Mouse (Mus musculus) CH12.LX (cell line): ENCODE data around the gene Ildr1. TPM values are rescaled to one million over a fixed set of nuclear protein-coding genes. Genes with fewer than 3 reads are reported as not detected.

Experiments used
- DNase-seq: peaks from one replicate; pipeline ENCODE4 v3.0.0-alpha.2; 2013; ENCODE audit errors: extremely low read depth
- H3K27ac ChIP-seq: 2 replicates; pipeline ENCODE4 v1.5.1; 2012; ENCODE audit warnings: low read depth, mild to moderate bottlenecking, control low read depth, moderate library complexity; ENCODE audit not compliant: insufficient read depth
- H3K27me3 ChIP-seq: replicated peaks from 2 replicates; pipeline ENCODE3; 2012; ENCODE audit warnings: inconsistent platforms
- H3K36me3 ChIP-seq, 2 experiments: replicated peaks in 1 of 2; 2 replicates each; pipeline versions ENCODE3 to v1.6.1; 2012; ENCODE audit warnings: inconsistent platforms in 1 of 2, low read length in 1 of 2, mild to moderate bottlenecking in 1 of 2, mixed read lengths in 1 of 2, moderate library complexity in 1 of 2; ENCODE audit not compliant: control insufficient read depth in 1 of 2, insufficient read depth in 1 of 2
- H3K4me1 ChIP-seq, 2 experiments: 2 replicates each; pipeline ENCODE4 v1.6.1; 2012; ENCODE audit warnings: inconsistent platforms in 1 of 2, moderate library complexity in 1 of 2; ENCODE audit not compliant: insufficient read depth in 2 of 2, control insufficient read depth in 1 of 2
- H3K4me2 ChIP-seq: 2 replicates; pipeline ENCODE4 v1.6.1; 2012; ENCODE audit warnings: low read depth, mild to moderate bottlenecking, control low read depth; ENCODE audit not compliant: poor library complexity, insufficient read depth, severe bottlenecking
- H3K4me3 ChIP-seq, 3 experiments: fragments of 150-350 bp in 1 of 3; sonication (generic) in 1 of 3; replicated peaks in 1 of 3; 2 replicates each; pipeline versions ENCODE3 to v1.5.1; 2011 to 2012; ENCODE audit warnings: low read depth in 2 of 3, low read length in 2 of 3, mild to moderate bottlenecking in 2 of 3, moderate library complexity in 2 of 3, control low read depth in 1 of 3, improper control_type of control experiment in 1 of 3, inconsistent platforms in 1 of 3, mixed read lengths in 1 of 3; ENCODE audit not compliant: poor library complexity in 1 of 3
- H3K79me2 ChIP-seq: replicated peaks from 2 replicates; pipeline ENCODE4 v1.6.1; 2012; ENCODE audit warnings: mild to moderate bottlenecking, moderate library complexity; ENCODE audit not compliant: control insufficient read depth, poor library complexity, insufficient read depth, severe bottlenecking; ENCODE audit errors: extremely low read depth
- H3K9ac ChIP-seq: 2 replicates; pipeline ENCODE4 v1.6.1; 2012; ENCODE audit warnings: low read depth, mild to moderate bottlenecking, control low read depth, moderate library complexity; ENCODE audit not compliant: insufficient read depth
- H3K9me3 ChIP-seq: replicated peaks from 2 replicates; pipeline ENCODE3; 2012; ENCODE audit warnings: low read length, inconsistent platforms, mixed read lengths
- BHLHE40 ChIP-seq: IDR thresholded peaks from 2 replicates; pipeline ENCODE4 v1.6.1; 2011; ENCODE audit warnings: mild to moderate bottlenecking, low read depth, low read length, improper control_type of control experiment
- CHD1 ChIP-seq: IDR thresholded peaks from 2 replicates; pipeline ENCODE4 v1.6.1; 2012; ENCODE audit warnings: low read depth, low read length, improper control_type of control experiment, inconsistent platforms
- CHD2 ChIP-seq: IDR thresholded peaks from 2 replicates; pipeline ENCODE4 v1.6.1; 2011; ENCODE audit warnings: low read length, improper control_type of control experiment
- CTCF ChIP-seq, 2 experiments: IDR thresholded peaks in 1 of 2; conservative IDR thresholded peaks in 1 of 2; 2 replicates each; pipeline ENCODE4 v1.5.1; 2011 to 2012; ENCODE audit warnings: low read depth in 2 of 2, low read length in 2 of 2, improper control_type of control experiment in 1 of 2, inconsistent platforms in 1 of 2, mild to moderate bottlenecking in 1 of 2, moderate library complexity in 1 of 2
- E2F4 ChIP-seq: IDR thresholded peaks from 2 replicates; pipeline ENCODE4 v1.6.1; 2011; ENCODE audit warnings: low read depth, low read length, improper control_type of control experiment; ENCODE audit not compliant: insufficient replicate concordance
- ELF1 ChIP-seq: IDR thresholded peaks from 2 replicates; pipeline ENCODE4 v1.6.1; 2014; ENCODE audit warnings: low read depth, mild to moderate bottlenecking, inconsistent platforms, low read length, improper control_type of control experiment
- EP300 ChIP-seq: IDR thresholded peaks from 2 replicates; pipeline ENCODE4 v1.6.1; 2011; ENCODE audit warnings: low read length, improper control_type of control experiment
- ETS1 ChIP-seq: conservative IDR thresholded peaks from 2 replicates; pipeline ENCODE4 v1.6.1; 2012; ENCODE audit warnings: low read depth, mild to moderate bottlenecking, inconsistent platforms, low read length, improper control_type of control experiment, moderate library complexity
- GABPA ChIP-seq: IDR thresholded peaks from 2 replicates; pipeline ENCODE4 v1.6.1; 2012; ENCODE audit warnings: low read depth, low read length, improper control_type of control experiment, inconsistent platforms; ENCODE audit not compliant: insufficient replicate concordance
- HCFC1 ChIP-seq: IDR thresholded peaks from 2 replicates; pipeline ENCODE4 v1.6.1; 2012; ENCODE audit warnings: low read depth, mild to moderate bottlenecking, inconsistent platforms, low read length, improper control_type of control experiment
- IRF4 ChIP-seq: IDR thresholded peaks from 2 replicates; pipeline ENCODE4 v1.6.1; 2014; ENCODE audit warnings: low read depth, mild to moderate bottlenecking, inconsistent platforms, low read length, improper control_type of control experiment
- JUN ChIP-seq: IDR thresholded peaks from 2 replicates; pipeline ENCODE4 v1.6.1; 2011; ENCODE audit warnings: low read depth, mild to moderate bottlenecking, low read length, improper control_type of control experiment, moderate library complexity; ENCODE audit not compliant: insufficient read depth
- JUND ChIP-seq: conservative IDR thresholded peaks from 2 replicates; pipeline ENCODE4 v1.6.1; 2011; ENCODE audit warnings: low read depth, low read length, improper control_type of control experiment
- KAT2A ChIP-seq: IDR thresholded peaks from 2 replicates; pipeline ENCODE4 v1.6.1; 2012; ENCODE audit warnings: low read length, improper control_type of control experiment, inconsistent platforms; ENCODE audit not compliant: insufficient replicate concordance
- MAFK ChIP-seq: IDR thresholded peaks from 2 replicates; pipeline ENCODE4 v1.6.1; 2011; ENCODE audit warnings: low read length, improper control_type of control experiment; ENCODE audit not compliant: insufficient replicate concordance
- MAX ChIP-seq: IDR thresholded peaks from 2 replicates; pipeline ENCODE4 v1.6.1; 2011; ENCODE audit warnings: low read length, improper control_type of control experiment
- MAZ ChIP-seq: IDR thresholded peaks from 2 replicates; pipeline ENCODE4 v1.6.1; 2012; ENCODE audit warnings: low read depth, mild to moderate bottlenecking, inconsistent platforms, low read length, improper control_type of control experiment, moderate library complexity
- MEF2A ChIP-seq: IDR thresholded peaks from 2 replicates; pipeline ENCODE4 v1.6.1; 2014; ENCODE audit warnings: low read depth, mild to moderate bottlenecking, inconsistent platforms, low read length, improper control_type of control experiment, borderline replicate concordance
- MXI1 ChIP-seq: IDR thresholded peaks from 2 replicates; pipeline ENCODE4 v1.6.1; 2011; ENCODE audit warnings: mild to moderate bottlenecking, low read depth, low read length, improper control_type of control experiment
- MYC ChIP-seq: IDR thresholded peaks from 2 replicates; pipeline ENCODE4 v1.6.1; 2011; ENCODE audit warnings: low read depth, mild to moderate bottlenecking, improper control_type of control experiment, low read length
- NELFE ChIP-seq: IDR thresholded peaks from 2 replicates; pipeline ENCODE4 v1.6.1; 2011; ENCODE audit warnings: low read depth, low read length, improper control_type of control experiment
- PAX5 ChIP-seq: IDR thresholded peaks from 2 replicates; pipeline ENCODE4 v1.6.1; 2012; ENCODE audit warnings: low read length, inconsistent platforms, mixed read lengths
- POLR2A ChIP-seq: IDR thresholded peaks from 2 replicates; pipeline ENCODE4 v1.6.1; 2011; ENCODE audit warnings: low read depth, mild to moderate bottlenecking, improper control_type of control experiment, low read length
- POLR2AphosphoS2 ChIP-seq: IDR thresholded peaks from 2 replicates; pipeline ENCODE4 v1.6.1; 2011; ENCODE audit warnings: low read depth, low read length, improper control_type of control experiment
- RAD21 ChIP-seq: IDR thresholded peaks from 2 replicates; pipeline ENCODE4 v1.6.1; 2011; ENCODE audit warnings: low read depth, mild to moderate bottlenecking, low read length, improper control_type of control experiment, moderate library complexity
- RCOR1 ChIP-seq: conservative IDR thresholded peaks from 2 replicates; pipeline ENCODE4 v1.6.1; 2012; ENCODE audit warnings: low read depth, mild to moderate bottlenecking, inconsistent platforms, low read length, improper control_type of control experiment
- SIN3A ChIP-seq: IDR thresholded peaks from 2 replicates; pipeline ENCODE4 v1.6.1; 2012; ENCODE audit warnings: low read length, improper control_type of control experiment, inconsistent platforms
- SMC3 ChIP-seq: IDR thresholded peaks from 2 replicates; pipeline ENCODE4 v1.6.1; 2011; ENCODE audit warnings: low read depth, low read length, improper control_type of control experiment
- TBP ChIP-seq: conservative IDR thresholded peaks from 2 replicates; pipeline ENCODE4 v1.6.1; 2011; ENCODE audit warnings: low read depth, low read length, improper control_type of control experiment
- TCF12 ChIP-seq: IDR thresholded peaks from 2 replicates; pipeline ENCODE4 v1.6.1; 2014; ENCODE audit warnings: low read depth, mild to moderate bottlenecking, inconsistent platforms, low read length, improper control_type of control experiment
- UBTF ChIP-seq: IDR thresholded peaks from 2 replicates; pipeline ENCODE4 v1.6.1; 2012; ENCODE audit warnings: low read depth, mild to moderate bottlenecking, inconsistent platforms, low read length, improper control_type of control experiment, moderate library complexity
- ZKSCAN1 ChIP-seq: IDR thresholded peaks from 2 replicates; pipeline ENCODE4 v1.6.1; 2012; ENCODE audit warnings: low read depth, inconsistent platforms, low read length, improper control_type of control experiment, borderline replicate concordance
- ZMIZ1 ChIP-seq: IDR thresholded peaks from 2 replicates; pipeline ENCODE4 v1.6.1; 2012; ENCODE audit warnings: low read depth, mild to moderate bottlenecking, inconsistent platforms, low read length, improper control_type of control experiment
- ZNF384 ChIP-seq: IDR thresholded peaks from 2 replicates; pipeline ENCODE4 v1.6.1; 2012; ENCODE audit warnings: low read depth, low read length, improper control_type of control experiment, inconsistent platforms
- dilution Hi-C: fragments of 300-500 bp; cut with MboI; formaldehyde crosslinking; loops from 2 replicates; pipeline ENCODE4 v1.14.3; 2020; ENCODE audit warnings: low sequenced_read_pairs; ENCODE audit not compliant: extremely low pct_unique_long_range_greater_than_20kb, extremely low pct_ligation_motif_present
- in situ Hi-C: fragments of 300-500 bp; cut with MboI; formaldehyde crosslinking; loops from 3 replicates; pipeline ENCODE4 v1.14.3; 2019; ENCODE audit warnings: low sequenced_read_pairs, low pct_ligation_motif_present, low pct_unique_long_range_greater_than_20kb, mixed read lengths
- polyA plus RNA-seq: library from polyadenylated mRNA; unstranded; fragments of >175 nt; gene quantifications from 2 replicates; pipeline ENCODE4 v1.2.1, GENCODE M21; 2012; ENCODE audit warnings: low read depth; ENCODE audit not compliant: insufficient read length
- total RNA-seq, 2 experiments: library from RNA; depleted of rRNA; stranded (reverse); fragments of 300-350 nt in 1 of 2; fragments of >200 nt in 1 of 2; gene quantifications; 2 replicates each; pipeline ENCODE4 v1.2.3; 2012 to 2014

Ildr1 gene
- total and polyA plus RNA-seq, 3 experiments = 0.34 to 0.81 (median 0.76) TPM

GRCm38 (mm10) chr16:36697331-36697730, 3.6 kb downstream of the Ildr1 start:
- peaks cover 25 to 77% of the 10 kb centered on the region in 2 experiments for H3K4me1 ChIP-seq

DNA sequence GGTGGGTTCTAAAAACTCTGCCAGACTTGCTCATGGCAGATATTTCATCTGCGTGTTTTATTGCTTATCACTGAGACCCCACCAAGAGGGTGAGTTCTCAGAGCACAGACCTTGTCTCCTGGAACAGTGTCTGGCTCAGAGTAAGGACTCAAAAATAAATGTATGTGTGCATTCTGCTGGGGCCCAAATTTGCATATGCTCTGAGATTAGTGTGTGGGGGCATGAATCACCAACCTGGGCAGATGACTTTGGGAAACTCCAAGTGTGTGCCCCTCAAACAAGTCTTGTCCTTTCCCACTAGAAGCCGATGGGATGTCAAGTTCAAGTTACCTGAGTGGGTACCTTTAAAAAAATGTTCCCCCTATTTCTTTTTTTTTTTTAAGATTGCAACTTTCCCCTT, 6.7 kb downstream of the Ildr1 start:
- Histone ChIP-seq H3K27me3 (no peaks in the 10 kb centered on the region), H3K4me2 (peak overlapping the region; percentile 17), H3K27ac (no peak overlapping the region), H3K9ac (no peak overlapping the region), H3K4me3 (no peak overlapping the region), H3K9me3 (peaks cover 4% of the 10 kb centered on the region), H3K36me3 (no peaks in the 10 kb centered on the region), H3K79me2 (no peaks in the 10 kb centered on the region), H3K4me1 (peaks cover 30 to 89% of the 10 kb centered on the region in 2 experiments)
- dilution Hi-C loops (no loop called here), in situ Hi-C loops (no loop called here)
- no peak for DNase-seq
- peak; percentile 49; the same call in 1 of the 2 replicates for TF ChIP-seq EP300
- peak; percentile 58; the same call in 1 of the 2 replicates for TF ChIP-seq IRF4
- peak; percentile 66; the same call in 1 of the 2 replicates for TF ChIP-seq ETS1
- no peak for TF ChIP-seq HCFC1
- TF ChIP-seq RCOR1 = no peak
- TF ChIP-seq TCF12 = 0 out of 2 replicates have a peak, but pooled peaks have one; percentile 14
- TF ChIP-seq PAX5 = no peak
- TF ChIP-seq E2F4 = 0 out of 2 replicates have a peak, but pooled peaks have one; percentile 8
- TF ChIP-seq ZMIZ1 = no peak
- peak; percentile 33; the same call in 1 of the 2 replicates for TF ChIP-seq JUND
- TF ChIP-seq CHD2 = peak; percentile 49; the same call in 1 of the 2 replicates
- TF ChIP-seq JUN = 0 out of 2 replicates have a peak, but pooled peaks have one; percentile 15
- TF ChIP-seq MYC = no peak
- TF ChIP-seq ZNF384 = peak; percentile 73
- TF ChIP-seq BHLHE40 = peak; percentile 76
- peak; percentile 49; the same call in 1 of the 2 replicates for TF ChIP-seq MEF2A
- 0 out of 2 replicates have a peak, but pooled peaks have one; percentile 21 for TF ChIP-seq MAFK

More at GRCm38 (mm10) chr16:36697331-36697730, 3.6 kb downstream of the Ildr1 start:
- Histone ChIP-seq H3K4me2 (peak overlapping the region; percentile 48; the same call in 1 of the 2 replicates), H3K27me3 (no peaks in the 10 kb centered on the region), H3K27ac (no peak overlapping the region), H3K9ac (0 out of 2 replicates have a peak overlapping the region, but pooled peaks have one; percentile 12), H3K9me3 (peaks cover 4% of the 10 kb centered on the region), H3K36me3 (no peaks in the 10 kb centered on the region), H3K79me2 (no peaks in the 10 kb centered on the region), H3K4me3 (no peak overlapping the region)
- dilution Hi-C loops = no loop called here
- TF ChIP-seq CHD1 = peak; percentile 85
- peak; percentile 25; the same call in 1 of the 2 replicates for TF ChIP-seq HCFC1
- TF ChIP-seq MAX = 0 out of 2 replicates have a peak, but pooled peaks have one; percentile 44
- TF ChIP-seq ZMIZ1 = 0 out of 2 replicates have a peak, but pooled peaks have one; percentile 39
- peak; percentile 82 for TF ChIP-seq IRF4
- TF ChIP-seq MEF2A = peak; percentile 83
- TF ChIP-seq ETS1 = peak; percentile 82
- TF ChIP-seq ELF1 = peak; percentile 43; the same call in 1 of the 2 replicates
- TF ChIP-seq NELFE = no peak
- TF ChIP-seq ZKSCAN1 = no peak
- peak; percentile 25 for TF ChIP-seq RAD21
- peak; percentile 39; the same call in 1 of the 2 replicates for TF ChIP-seq JUND
- no peak for TF ChIP-seq E2F4
- TF ChIP-seq POLR2AphosphoS2 = no peak
- TF ChIP-seq KAT2A = no peak
- TF ChIP-seq GABPA = no peak
- TF ChIP-seq TCF12 = peak; percentile 67; the same call in 1 of the 2 replicates
- peak; percentile 78 for TF ChIP-seq BHLHE40
- TF ChIP-seq UBTF = no peak
- no peak for TF ChIP-seq CTCF (conservative IDR thresholded peaks at IDR 0.05 in 1 of 2, IDR thresholded peaks at IDR 0.05 in 1 of 2; ENCODE audit: low read depth in 2 of 2, low read length in 2 of 2)
- TF ChIP-seq TBP = 0 out of 2 replicates have a peak, but pooled peaks have one; percentile 37
- TF ChIP-seq RCOR1 = peak; percentile 66; the same call in 1 of the 2 replicates
- no peak for TF ChIP-seq POLR2A
- TF ChIP-seq MAZ = peak; percentile 73; the same call in 1 of the 2 replicates
- no peak for TF ChIP-seq ZNF384
- peak; percentile 78; the same call in 1 of the 2 replicates for TF ChIP-seq SIN3A
- peak; percentile 85 for TF ChIP-seq EP300
- TF ChIP-seq SMC3 = peak; percentile 29; the same call in 1 of the 2 replicates
- peak; percentile 90 for TF ChIP-seq MAFK
- TF ChIP-seq MXI1 = no peak
- TF ChIP-seq CHD2 = peak; percentile 66; the same call in 1 of the 2 replicates
- peak; percentile 58; the same call in 1 of the 2 replicates for TF ChIP-seq MYC
- in situ Hi-C loops = no loop called here
- peak; percentile 82 for DNase-seq
